Mouse (Mus musculus) cerebellum, adult 8-10 months (tissue): ENCODE measurements at regions not wholly inside any gene's neighbourhood (a gene's known extent, or its start where the extent isn't known, plus 50 kb on each side); places are given as distances from the start of the nearest gene placed in this dataset.

Experiments used
- DNase-seq: peaks from one replicate; pipeline ENCODE4 v3.0.0; 2022

- no peak for DNase-seq
Observed at GRCm38 (mm10) chr2:3941496-3941895, 76.0 kb upstream of the Frmd4a start.

- no peak for DNase-seq
Observed at GRCm38 (mm10) chr2:3947432-3947831, 70.1 kb upstream of the Frmd4a start.

DNA sequence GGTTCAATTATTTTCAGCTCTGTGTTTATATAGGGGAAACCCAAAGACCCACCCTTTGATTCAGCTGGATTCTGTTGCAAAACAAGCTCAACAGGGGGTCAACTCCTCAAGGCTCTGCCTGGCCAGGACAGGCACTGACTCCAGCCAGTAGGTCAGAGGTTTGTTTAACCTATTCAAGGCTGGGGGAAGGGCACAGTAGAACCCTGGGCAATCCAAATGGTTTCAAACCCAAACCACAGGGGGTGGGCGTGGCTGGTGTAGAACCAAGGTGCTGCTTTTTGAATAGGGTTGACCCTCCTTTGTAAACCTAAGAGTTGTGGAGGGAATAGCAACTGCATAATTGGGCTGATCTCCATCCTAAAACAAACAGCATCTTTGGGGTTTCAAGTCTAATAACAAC is 69.2 kb upstream of the Frmd4a start:
- no peak for DNase-seq

- DNase-seq: no peak
Observed at GRCm38 (mm10) chr2:3957491-3957890, 60.0 kb upstream of the Frmd4a start.

- DNase-seq: no peak
Observed at GRCm38 (mm10) chr2:3958065-3958641, 59.4 kb upstream of the Frmd4a start.

GRCm38 (mm10) chr2:3958711-3959110 is 58.8 kb upstream of the Frmd4a start:
- DNase-seq: no peak

DNA sequence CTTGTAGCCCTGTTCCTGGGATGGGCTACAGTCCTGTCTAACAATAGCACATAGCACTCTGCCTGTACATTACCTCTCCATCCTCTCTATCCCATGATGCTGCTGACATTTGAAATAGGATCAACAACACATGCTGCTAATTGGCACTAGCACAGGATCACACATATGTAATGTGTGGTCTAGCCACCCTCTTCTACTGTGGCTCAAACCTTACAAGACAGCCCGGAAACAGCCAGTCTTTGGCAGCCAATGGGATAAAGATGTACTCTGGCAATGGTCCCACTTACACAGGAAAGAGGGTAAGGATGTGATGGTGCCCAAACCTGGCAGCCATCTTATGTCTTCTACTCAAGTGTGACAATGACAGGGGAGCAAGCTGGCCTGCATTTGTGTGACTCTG is 58.3 kb upstream of the Frmd4a start:
- DNase-seq: no peak

DNA sequence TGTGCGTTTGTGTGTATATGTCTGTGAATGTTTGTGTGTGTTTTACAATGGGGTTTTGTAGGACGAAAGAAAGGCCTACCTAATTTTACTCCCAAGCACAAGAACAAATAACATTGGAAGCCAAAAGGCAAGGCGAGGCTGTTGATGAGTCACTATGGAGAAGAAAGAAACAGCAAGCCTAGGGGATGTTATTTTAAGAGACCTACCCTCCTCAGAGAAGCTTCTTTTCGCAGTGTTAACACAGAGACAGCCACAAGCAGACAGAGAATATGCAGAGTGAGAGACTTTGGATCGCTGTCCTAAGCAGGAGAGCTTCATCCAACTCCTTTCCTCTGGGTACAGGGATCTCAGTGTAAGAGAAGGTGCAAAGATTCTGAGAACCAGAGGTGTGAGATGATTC is 57.3 kb upstream of the Frmd4a start:
- no peak for DNase-seq

GRCm38 (mm10) chr2:3964351-3964750 is 53.2 kb upstream of the Frmd4a start:
- DNase-seq: no peak
